Mouse (Mus musculus) limb, embryonic 15.5 days (tissue): ENCODE data around the gene Slc43a1. TPM values are rescaled to one million over a fixed set of nuclear protein-coding genes. Genes with fewer than 3 reads are reported as not detected.

Source experiments
- ATAC-seq: fragments of 200-750 bp; cut with Nextera tagmentation; 2 replicates; pipeline ENCODE4 v1.8.0; 2017; ENCODE audit warnings: low read depth, moderate TSS enrichment; ENCODE audit not compliant: insufficient number of reproducible peaks, low FRiP score, low TSS enrichment
- H3K27ac ChIP-seq: fragments of 300-500 bp; sonication (generic); 2 replicates; pipeline ENCODE4 v1.5.1; 2015; ENCODE audit warnings: moderate library complexity, mild to moderate bottlenecking, inconsistent platforms
- H3K27me3 ChIP-seq: fragments of 300-500 bp; sonication (generic); 2 replicates; pipeline ENCODE4 v1.6.1; 2015; ENCODE audit warnings: inconsistent platforms
- H3K36me3 ChIP-seq: fragments of 300-500 bp; sonication (generic); 2 replicates; pipeline ENCODE4 v1.6.1; 2015; ENCODE audit warnings: inconsistent platforms
- H3K4me1 ChIP-seq: fragments of 300-500 bp; sonication (generic); 2 replicates; pipeline ENCODE4 v1.6.1; 2015; ENCODE audit warnings: inconsistent platforms
- H3K4me2 ChIP-seq: fragments of 300-500 bp; sonication (generic); 2 replicates; pipeline ENCODE4 v1.6.1; 2015; ENCODE audit warnings: mild to moderate bottlenecking, inconsistent platforms
- H3K4me3 ChIP-seq: fragments of 300-500 bp; sonication (generic); 2 replicates; pipeline ENCODE4 v1.5.1; 2015; ENCODE audit warnings: mild to moderate bottlenecking, inconsistent platforms
- H3K9ac ChIP-seq: fragments of 300-500 bp; sonication (generic); 2 replicates; pipeline ENCODE4 v1.6.1; 2015; ENCODE audit warnings: inconsistent platforms
- H3K9me3 ChIP-seq: fragments of 300-500 bp; sonication (generic); 2 replicates; pipeline ENCODE4 v1.6.1; 2016; ENCODE audit warnings: inconsistent platforms
- WGBS: fragments of 180-500 bp; shearing (Covaris S2); methylation state at CpG from one replicate; pipeline ENCODE4 v1.1.7; 2015; 5-methylcytosine and 5-hydroxymethylcytosine counted together
- polyA plus RNA-seq: library from polyadenylated mRNA; unstranded; fragments of >200 nt; fragmentation: Nextera tagmentation; extraction: Ambion mirVana; gene quantifications from 2 replicates; pipeline ENCODE4 v1.2.1, GENCODE M21; 2015

The Slc43a1 gene
- polyA plus RNA-seq, 1 experiment from 2014 or later: 14.5 TPM

DNA sequence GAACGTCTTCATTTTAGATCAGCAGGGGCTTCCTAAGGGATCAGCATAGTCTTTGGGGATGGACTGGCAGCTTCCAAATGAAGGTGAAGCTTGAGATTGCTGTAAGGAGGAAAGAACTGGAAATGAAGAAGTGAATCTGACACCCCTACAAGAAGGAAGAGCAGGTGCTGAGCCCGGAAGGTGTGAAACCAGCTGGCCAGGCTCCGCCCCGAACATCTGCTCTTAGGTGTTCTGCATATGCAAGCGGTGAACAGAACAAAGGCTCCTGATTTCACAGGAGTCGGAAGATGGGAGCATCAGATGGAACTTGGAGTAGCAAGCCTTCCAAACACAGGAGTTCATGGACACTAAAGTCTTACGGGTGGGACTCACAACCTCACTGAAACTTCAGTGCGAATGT lies 1.5 kb upstream of the Slc43a1 start:
- Histone ChIP-seq H3K36me3 (no peaks in the 10 kb centered on the region), H3K27ac (no peak overlapping the region), H3K9ac (no peak overlapping the region), H3K4me3 (no peak overlapping the region), H3K27me3 (peaks cover 3% of the 10 kb centered on the region; the same call in 1 of the 2 replicates), H3K4me2 (no peak overlapping the region), H3K9me3 (no peaks in the 10 kb centered on the region), H3K4me1 (peaks cover 34% of the 10 kb centered on the region)
- WGBS: 47% methylated on average over 8 of the region's 8 CpGs
- no peak for ATAC-seq

DNA sequence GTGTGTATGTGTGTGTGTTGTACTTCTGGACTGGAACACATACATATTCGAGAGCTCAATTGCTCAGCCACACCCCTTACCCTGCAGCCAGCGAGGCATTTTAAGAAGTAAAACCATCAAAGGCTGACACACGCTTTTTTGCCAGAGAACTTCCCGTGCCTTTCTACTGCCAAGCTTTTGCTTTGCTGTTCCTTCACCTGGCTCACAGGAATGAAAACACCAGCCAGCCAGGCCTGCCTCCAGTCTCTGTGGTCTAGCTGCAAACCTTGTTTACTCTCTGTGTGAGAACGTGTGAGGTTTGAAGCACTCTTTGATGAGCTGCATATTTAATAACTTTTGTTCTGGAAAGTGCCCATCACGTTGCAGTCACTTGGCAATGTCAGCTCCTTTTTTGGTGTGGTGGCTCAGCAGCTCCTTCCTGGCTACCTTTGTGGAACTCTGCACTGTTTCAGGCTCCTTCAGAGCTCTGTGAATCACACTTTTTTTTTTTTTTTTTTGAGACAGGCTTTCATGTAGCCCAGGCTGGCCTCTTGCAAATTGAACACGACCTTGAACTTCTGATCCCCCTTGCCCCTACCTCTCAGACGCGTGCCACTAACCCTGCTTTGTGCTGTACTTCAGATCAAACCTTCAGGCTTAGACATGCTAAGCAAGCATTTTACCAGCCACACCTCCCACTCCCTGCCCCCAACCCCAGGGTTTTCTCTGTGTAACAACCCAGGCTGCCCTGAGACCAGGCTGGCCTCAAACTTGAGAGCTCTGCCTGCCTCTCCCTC lies 645 bp upstream of the Slc43a1 start:
- H3K27me3 ChIP-seq: peaks cover 3% of the 10 kb centered on the region; the same call in 1 of the 2 replicates
- ATAC-seq: no peak
- H3K4me3 ChIP-seq: no peak overlapping the region
- H3K4me2 ChIP-seq: no peak overlapping the region; the same call in 1 of the 2 replicates
- peaks cover 34% of the 10 kb centered on the region for H3K4me1 ChIP-seq
- WGBS: 18% methylated on average over 9 of the region's 9 CpGs
- H3K9ac ChIP-seq: no peak overlapping the region
- H3K9me3 ChIP-seq: no peaks in the 10 kb centered on the region
- H3K27ac ChIP-seq: 0 out of 2 replicates have a peak overlapping the region, but pooled peaks have one; percentile 18
- no peaks in the 10 kb centered on the region for H3K36me3 ChIP-seq

DNA sequence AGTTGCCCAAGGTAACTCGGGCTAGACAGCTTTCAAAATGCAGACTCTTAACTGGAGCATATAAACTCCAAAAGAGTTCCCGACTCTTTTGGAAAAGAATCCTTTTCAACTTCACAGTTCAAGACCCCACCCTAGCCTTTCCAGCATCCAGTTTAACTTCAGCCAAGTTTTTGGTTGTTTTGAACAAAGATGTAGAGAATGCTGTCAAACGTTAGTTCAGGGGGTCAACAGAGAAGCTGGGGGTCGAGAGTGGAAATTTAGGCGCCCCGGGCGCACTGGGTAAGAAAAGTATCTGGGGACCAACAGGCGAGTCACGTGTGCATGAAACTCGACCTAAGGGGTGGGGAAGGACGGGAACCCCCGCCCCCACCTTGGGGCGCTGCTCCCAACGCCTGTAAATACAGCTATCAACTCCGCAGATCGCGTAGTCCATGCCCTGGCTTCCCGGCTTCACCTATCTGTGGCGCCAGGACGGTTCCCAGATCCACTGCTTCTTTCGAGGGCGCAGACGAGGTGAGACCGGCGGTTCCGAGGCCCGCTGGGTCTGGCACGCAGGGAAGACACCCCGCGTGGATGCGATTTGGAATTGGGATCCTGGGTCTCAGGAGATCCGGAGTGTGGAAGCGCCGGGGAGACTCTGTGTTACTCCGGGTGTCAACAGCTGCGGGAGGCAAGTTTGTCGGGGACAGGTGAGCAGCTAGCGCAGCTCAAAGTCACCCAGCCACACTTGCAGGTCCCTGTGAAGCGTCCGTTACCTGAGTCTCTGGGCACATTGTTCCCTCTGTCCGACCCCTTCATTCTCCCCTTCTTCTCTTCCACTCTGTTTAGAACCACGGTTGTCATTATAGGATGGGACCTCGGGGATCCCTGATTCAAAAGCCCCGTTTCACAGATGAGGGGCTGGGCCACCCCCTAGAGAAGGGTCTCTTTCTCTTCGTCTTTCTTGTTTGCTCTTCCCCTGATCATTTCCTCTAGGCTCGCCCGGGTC lies 637 bp downstream of the Slc43a1 start:
- no peaks in the 10 kb centered on the region for H3K9me3 ChIP-seq
- peaks cover 3% of the 10 kb centered on the region; the same call in 1 of the 2 replicates for H3K27me3 ChIP-seq
- H3K4me2 ChIP-seq: peak overlapping the region; percentile 90
- under 1% methylated on average over 47 of the region's 47 CpGs for whole genome bisulfite sequencing
- ATAC-seq: no peak
- 0 out of 2 replicates have a peak, but pooled peaks cover 4% of the 10 kb centered on the region for H3K36me3 ChIP-seq
- peaks cover 34% of the 10 kb centered on the region for H3K4me1 ChIP-seq
- peak overlapping the region; percentile 59 for H3K9ac ChIP-seq
- peak overlapping the region; percentile 66 for H3K4me3 ChIP-seq
- peak overlapping the region; percentile 86 for H3K27ac ChIP-seq

DNA sequence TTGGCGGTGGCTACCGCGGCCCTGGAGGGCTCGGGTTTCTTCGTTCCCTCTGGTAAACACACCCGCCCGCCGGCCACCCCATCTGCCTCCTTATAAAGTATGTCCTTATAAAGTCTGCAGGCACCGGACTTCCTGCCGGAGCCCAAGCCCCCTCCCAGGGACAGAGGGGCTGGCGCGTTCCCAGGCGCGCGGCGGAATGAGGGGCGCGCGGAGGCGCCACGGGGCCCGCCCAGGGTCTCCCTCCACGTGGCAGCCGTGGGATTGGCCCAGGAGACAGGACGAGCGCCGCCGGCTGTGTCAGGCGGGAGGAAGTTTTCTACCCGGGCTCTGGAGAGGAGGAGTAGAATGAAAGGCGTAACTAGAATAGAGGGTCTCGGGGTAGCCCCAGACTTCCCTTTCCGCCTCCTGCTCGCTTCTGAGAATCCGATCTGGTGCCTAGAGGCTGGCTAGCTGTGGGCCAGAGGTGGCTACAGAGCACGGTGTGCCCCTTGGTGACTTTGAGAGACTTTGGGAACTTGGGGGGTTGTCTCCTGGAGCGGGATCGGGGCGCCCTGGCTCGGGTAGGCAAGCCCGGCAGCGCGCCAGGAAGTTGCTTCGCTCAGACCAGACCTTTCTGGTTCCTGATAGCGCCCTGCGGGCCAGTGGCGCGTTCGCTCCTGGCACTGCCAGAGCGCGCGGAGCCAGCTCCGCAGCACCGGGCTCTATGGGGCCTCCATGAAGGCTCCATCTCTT lies 1.5 kb downstream of the Slc43a1 start:
- WGBS: under 1% methylated on average over 54 of the region's 54 CpGs
- Histone ChIP-seq H3K27me3 (peaks cover 3% of the 10 kb centered on the region; the same call in 1 of the 2 replicates), H3K9me3 (no peaks in the 10 kb centered on the region), H3K4me2 (peak overlapping the region; percentile 90), H3K36me3 (0 out of 2 replicates have a peak, but pooled peaks cover 4% of the 10 kb centered on the region), H3K27ac (peak overlapping the region; percentile 86), H3K4me3 (peak overlapping the region; percentile 66), H3K9ac (peak overlapping the region; percentile 59), H3K4me1 (peaks cover 34% of the 10 kb centered on the region)
- peak; percentile 90 for ATAC-seq

DNA sequence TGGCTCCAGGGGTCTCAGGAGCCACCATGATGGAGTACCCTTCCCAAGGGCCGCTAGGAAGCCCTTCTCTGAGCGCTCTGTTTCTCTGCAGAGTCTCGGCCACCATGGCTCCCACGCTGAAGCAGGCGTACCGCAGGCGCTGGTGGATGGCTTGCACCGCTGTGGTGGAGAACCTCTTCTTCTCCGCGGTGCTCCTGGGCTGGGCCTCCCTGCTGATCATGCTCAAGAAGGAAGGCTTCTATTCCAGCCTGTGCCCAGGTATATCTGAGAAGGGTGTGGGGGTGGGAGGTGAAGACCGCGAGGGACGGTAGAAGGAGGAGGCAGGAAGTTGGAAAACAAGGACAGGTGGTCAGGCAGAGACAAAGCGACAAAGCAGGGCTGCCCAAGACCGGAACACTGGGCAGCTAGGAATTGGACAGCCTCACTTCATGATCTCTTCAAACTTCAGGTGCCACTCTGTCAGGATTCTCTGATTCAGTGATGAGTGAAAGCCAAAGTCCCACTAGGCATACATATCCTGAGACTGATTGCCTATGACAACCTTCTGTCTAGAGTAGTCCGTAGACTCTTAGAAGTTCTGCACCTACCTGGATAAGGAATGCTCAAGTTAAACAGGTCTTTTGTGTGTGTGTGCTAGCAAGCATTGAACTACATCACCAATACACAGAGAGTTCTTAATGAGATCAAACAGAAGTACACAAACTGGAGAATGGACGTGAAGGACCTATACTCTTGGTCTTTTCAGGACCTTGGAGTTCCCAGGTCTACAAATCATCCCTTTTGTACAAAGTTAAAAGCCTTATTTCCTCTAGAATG lies 2.3 kb downstream of the Slc43a1 start:
- peak overlapping the region; percentile 90 for H3K4me2 ChIP-seq
- no peak for ATAC-seq
- H3K36me3 ChIP-seq: 0 out of 2 replicates have a peak, but pooled peaks cover 4% of the 10 kb centered on the region
- WGBS: 7% methylated on average over 17 of the region's 17 CpGs
- peak overlapping the region; percentile 86 for H3K27ac ChIP-seq
- H3K4me3 ChIP-seq: peak overlapping the region; percentile 66
- H3K4me1 ChIP-seq: peaks cover 34% of the 10 kb centered on the region
- no peaks in the 10 kb centered on the region for H3K9me3 ChIP-seq
- H3K27me3 ChIP-seq: peaks cover 3% of the 10 kb centered on the region; the same call in 1 of the 2 replicates
- peak overlapping the region; percentile 59 for H3K9ac ChIP-seq

- Histone ChIP-seq H3K4me2 (peak overlapping the region; percentile 90; the same call in 1 of the 2 replicates), H3K9ac (no peak overlapping the region), H3K36me3 (0 out of 2 replicates have a peak, but pooled peaks cover 4% of the 10 kb centered on the region), H3K27me3 (peaks cover 3% of the 10 kb centered on the region; the same call in 1 of the 2 replicates), H3K27ac (no peak overlapping the region), H3K9me3 (no peaks in the 10 kb centered on the region), H3K4me3 (peak overlapping the region; percentile 66; the same call in 1 of the 2 replicates), H3K4me1 (peaks cover 34% of the 10 kb centered on the region)
- no peak for ATAC-seq
Observed at GRCm38 (mm10) chr2:84841905-84842304, 3.3 kb downstream of the Slc43a1 start.

- no peak for ATAC-seq
- no peaks in the 10 kb centered on the region for H3K9me3 ChIP-seq
- H3K4me2 ChIP-seq: no peak overlapping the region
- H3K36me3 ChIP-seq: 0 out of 2 replicates have a peak, but pooled peaks cover 4% of the 10 kb centered on the region
- 68% methylated on average over 6 of the region's 6 CpGs for whole genome bisulfite sequencing
- no peak overlapping the region for H3K4me3 ChIP-seq
- no peaks in the 10 kb centered on the region for H3K27me3 ChIP-seq
- no peak overlapping the region for H3K27ac ChIP-seq
- peaks cover 24% of the 10 kb centered on the region for H3K4me1 ChIP-seq
- H3K9ac ChIP-seq: no peak overlapping the region
Observed at GRCm38 (mm10) chr2:84843654-84844053, 5.0 kb downstream of the Slc43a1 start.

GRCm38 (mm10) chr2:84845226-84845625 lies 6.6 kb downstream of the Slc43a1 start:
- 37% methylated on average over 1 of the region's 1 CpGs for whole genome bisulfite sequencing
- Histone ChIP-seq H3K27ac (no peak overlapping the region), H3K9me3 (no peaks in the 10 kb centered on the region)

GRCm38 (mm10) chr2:84850407-84851129 lies 11.9 kb downstream of the Slc43a1 start:
- Histone ChIP-seq H3K4me3 (no peak overlapping the region), H3K27ac (no peak overlapping the region), H3K36me3 (peaks cover 52% of the 10 kb centered on the region), H3K4me2 (peak overlapping the region; percentile 24; the same call in 1 of the 2 replicates), H3K27me3 (no peaks in the 10 kb centered on the region), H3K9ac (no peak overlapping the region), H3K9me3 (no peaks in the 10 kb centered on the region), H3K4me1 (peaks cover 4% of the 10 kb centered on the region)
- WGBS: 55% methylated on average over 7 of the region's 7 CpGs
- ATAC-seq: no peak

More at GRCm38 (mm10) chr2:84845226-84845625, 6.6 kb downstream of the Slc43a1 start:
- no peak overlapping the region for H3K4me2 ChIP-seq
- H3K4me3 ChIP-seq: no peak overlapping the region
- H3K36me3 ChIP-seq: peaks cover 18% of the 10 kb centered on the region
- no peak overlapping the region for H3K9ac ChIP-seq
- no peak for ATAC-seq
- H3K27me3 ChIP-seq: no peaks in the 10 kb centered on the region
- peaks cover 18% of the 10 kb centered on the region for H3K4me1 ChIP-seq
